Mouse (Mus musculus): ENCODE data around the gene Vasp.
"Not testable (repeated sequence)": the region's sequence is repeated elsewhere in the genome, so short reads cannot be mapped to it uniquely, and the experiment has no call there.

DNA sequence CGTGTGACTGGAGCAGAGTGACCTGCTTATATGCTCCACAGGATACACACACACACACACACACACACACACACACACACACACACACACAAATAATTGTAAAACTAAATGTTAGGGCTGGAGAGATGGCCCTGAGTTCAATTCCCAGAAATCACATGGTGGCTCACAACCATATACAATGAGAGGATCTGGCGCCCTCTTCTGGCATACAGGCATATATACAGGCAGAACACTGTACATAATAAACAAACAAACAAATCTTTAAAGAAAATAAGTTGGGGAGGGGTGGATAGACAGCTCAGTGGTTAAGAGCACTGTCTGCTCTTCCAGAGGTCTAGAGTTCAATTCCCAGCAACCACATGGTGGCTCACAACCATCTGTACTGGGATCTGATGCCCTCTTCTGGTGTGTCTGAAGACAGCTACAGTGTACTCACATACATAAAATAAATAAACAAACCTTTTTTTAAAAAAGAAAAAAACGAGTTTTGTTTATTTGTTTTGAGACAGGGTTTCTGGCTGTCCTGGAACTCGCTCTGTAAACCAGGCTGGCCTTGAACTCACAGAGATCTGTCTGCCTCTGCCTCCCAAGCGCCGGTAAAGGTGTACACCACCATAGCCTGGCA is 10.2 kb upstream of the Vasp start:
- TF ChIP-seq POLR2A (IDR thresholded peaks at IDR 0.05; ENCODE audit: insufficient read depth, low read length); CTCF (IDR thresholded peaks at IDR 0.05; ENCODE audit: low read depth, low read length); EP300 (IDR thresholded peaks at IDR 0.05; ENCODE audit: insufficient read depth, low read depth, low read length): not testable (repeated sequence)

All from ES-Bruce4 (cell line).